Mouse (Mus musculus): ENCODE data around the gene Pald1.
A peak's percentile ranks its signal among the peaks of the same experiment; 100 is the strongest.

Pald1 gene

GRCm38 (mm10) chr10:61402911-61403310 lies 19.6 kb upstream of the Pald1 start:
- no peak for DNase-seq (ENCODE audit: low spot score in 2 of 2)

GRCm38 (mm10) chr10:61402480-61402879 lies 19.1 kb upstream of the Pald1 start:
- no peak for DNase-seq (ENCODE audit: low spot score in 2 of 2)

- no peak for DNase-seq (ENCODE audit: low spot score in 2 of 2)
Observed at GRCm38 (mm10) chr10:61400407-61400806, 17.1 kb upstream of the Pald1 start.

- DNase-seq (ENCODE audit: low spot score in 2 of 2) = peak in 1 of 2 experiments; percentile 56
Observed at GRCm38 (mm10) chr10:61399156-61399734, 15.9 kb upstream of the Pald1 start.

- no peak for DNase-seq (ENCODE audit: low spot score in 2 of 2)
Observed at GRCm38 (mm10) chr10:61398125-61398524, 14.8 kb upstream of the Pald1 start.

GRCm38 (mm10) chr10:61394476-61395136 lies 11.3 kb upstream of the Pald1 start:
- no peak for DNase-seq (ENCODE audit: low spot score in 2 of 2)

GRCm38 (mm10) chr10:61392584-61392983 lies 9.3 kb upstream of the Pald1 start:
- no peak for DNase-seq (ENCODE audit: low spot score in 2 of 2)

- DNase-seq (ENCODE audit: low spot score in 2 of 2) = no peak
Observed at GRCm38 (mm10) chr10:61390148-61390547, 6.8 kb upstream of the Pald1 start.

GRCm38 (mm10) chr10:61389020-61389419 lies 5.7 kb upstream of the Pald1 start:
- DNase-seq (ENCODE audit: low spot score in 2 of 2) = no peak

- no peak for DNase-seq (ENCODE audit: low spot score in 2 of 2)
Observed at GRCm38 (mm10) chr10:61386284-61386683, 3.0 kb upstream of the Pald1 start.

GRCm38 (mm10) chr10:61385174-61385573 lies 1.8 kb upstream of the Pald1 start:
- no peak for DNase-seq (ENCODE audit: low spot score in 2 of 2)

GRCm38 (mm10) chr10:61383715-61384047 lies 351 bp upstream of the Pald1 start:
- no peak for DNase-seq (ENCODE audit: low spot score in 2 of 2)

- no peak for DNase-seq (ENCODE audit: low spot score in 2 of 2)
Observed at GRCm38 (mm10) chr10:61382281-61382731, 1.0 kb downstream of the Pald1 start.

- DNase-seq (ENCODE audit: low spot score in 2 of 2) = peak in 1 of 2 experiments; percentile 22
Observed at GRCm38 (mm10) chr10:61381823-61382222, 1.5 kb downstream of the Pald1 start.

GRCm38 (mm10) chr10:61380186-61380585 lies 3.1 kb downstream of the Pald1 start:
- no peak for DNase-seq (ENCODE audit: low spot score in 2 of 2)

- DNase-seq (ENCODE audit: low spot score in 2 of 2) = no peak
Observed at GRCm38 (mm10) chr10:61379340-61380040, 3.8 kb downstream of the Pald1 start.

GRCm38 (mm10) chr10:61378698-61379097 lies 4.6 kb downstream of the Pald1 start:
- no peak for DNase-seq (ENCODE audit: low spot score in 2 of 2)

- no peak for DNase-seq (ENCODE audit: low spot score in 2 of 2)
Observed at GRCm38 (mm10) chr10:61378050-61378449, 5.3 kb downstream of the Pald1 start.

GRCm38 (mm10) chr10:61374771-61375481 lies 8.4 kb downstream of the Pald1 start:
- DNase-seq (ENCODE audit: low spot score in 2 of 2) = no peak

GRCm38 (mm10) chr10:61374076-61374475 lies 9.3 kb downstream of the Pald1 start:
- peak in 1 of 2 experiments; percentile 25 for DNase-seq (ENCODE audit: low spot score in 2 of 2)

- DNase-seq (ENCODE audit: low spot score in 2 of 2) = no peak
Observed at GRCm38 (mm10) chr10:61372585-61372923, 10.8 kb downstream of the Pald1 start.

- DNase-seq (ENCODE audit: low spot score in 2 of 2) = no peak
Observed at GRCm38 (mm10) chr10:61371884-61372584, 11.3 kb downstream of the Pald1 start.
